Mouse (Mus musculus) cerebellum, adult 2 months (tissue): ENCODE measurements around the gene Tmem132b.

ENCODE experiments used
- CTCF ChIP-seq: fragments of 200-500 bp; IDR thresholded peaks from 2 replicates; pipeline ENCODE4 v1.5.1; 2011; ENCODE audit warnings: low read depth, mild to moderate bottlenecking, control low read depth, low read length, moderate library complexity, borderline replicate concordance; ENCODE audit not compliant: insufficient read depth
- POLR2A ChIP-seq: fragments of 200-500 bp; IDR thresholded peaks from 2 replicates; pipeline ENCODE4 v1.6.1; 2011; ENCODE audit warnings: low read length, control low read depth, borderline replicate concordance; ENCODE audit not compliant: insufficient read depth

DNA sequence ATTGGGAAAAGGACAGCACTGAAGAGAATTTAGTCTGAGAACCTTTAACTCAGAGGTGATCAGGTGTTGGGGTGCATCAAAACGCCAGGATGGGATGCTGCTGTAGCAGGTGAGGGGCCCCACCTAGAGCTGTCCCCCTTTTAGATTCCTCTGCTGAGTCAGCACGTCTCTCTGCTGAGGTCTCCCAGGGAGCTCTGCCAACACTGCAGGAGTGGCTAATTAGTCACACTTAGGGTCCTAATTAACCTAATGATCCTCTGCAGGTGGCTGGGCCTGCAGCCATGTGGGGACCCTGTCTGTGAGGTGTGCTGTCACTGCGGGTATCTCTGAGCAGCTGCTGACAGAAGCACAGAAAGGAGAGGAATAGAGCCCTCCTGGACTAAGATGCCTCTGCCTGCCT lies 29.4 kb upstream of the Tmem132b start:
- no peak for TF ChIP-seq CTCF
- no peak for TF ChIP-seq POLR2A
